Mouse (Mus musculus) liver, postnatal 0 days (tissue): ENCODE data around the gene Ankrd63. TPM values are rescaled to one million over a fixed set of nuclear protein-coding genes. Genes with fewer than 3 reads are reported as not detected.

ENCODE experiments used
- ATAC-seq: fragments of 200-750 bp; cut with Nextera tagmentation; 2 replicates; pipeline ENCODE4 v1.8.0; 2017; ENCODE audit warnings: mild to moderate bottlenecking, moderate library complexity
- DNase-seq: peaks from one replicate; pipeline ENCODE4 v3.0.0-alpha.2; 2016
- H3K27ac ChIP-seq: fragments of 300-500 bp; sonication (generic); 2 replicates; pipeline ENCODE4 v1.5.1; 2014; ENCODE audit warnings: antibody characterized with exemption, moderate library complexity, mild to moderate bottlenecking, low read depth
- H3K27me3 ChIP-seq: fragments of 300-500 bp; sonication (generic); 2 replicates; pipeline ENCODE4 v1.6.1; 2014; ENCODE audit warnings: low read length, control low read depth, mixed read lengths; ENCODE audit not compliant: insufficient read depth
- H3K36me3 ChIP-seq: fragments of 300-500 bp; sonication (generic); replicated peaks from 2 replicates; pipeline ENCODE4 v1.6.1; 2014; ENCODE audit warnings: mild to moderate bottlenecking, control low read depth, low read length, moderate library complexity, mixed read lengths; ENCODE audit not compliant: insufficient read depth
- H3K4me1 ChIP-seq: fragments of 300-500 bp; sonication (generic); 2 replicates; pipeline ENCODE4 v1.6.1; 2014; ENCODE audit warnings: antibody characterized with exemption, mild to moderate bottlenecking, control low read depth; ENCODE audit not compliant: insufficient read depth
- H3K4me2 ChIP-seq: fragments of 300-500 bp; sonication (generic); 2 replicates; pipeline ENCODE4 v1.6.1; 2014; ENCODE audit warnings: low read depth, mild to moderate bottlenecking, low read length, moderate library complexity, mixed read lengths
- H3K4me3 ChIP-seq: fragments of 300-500 bp; sonication (generic); 2 replicates; pipeline ENCODE4 v1.5.1; 2014; ENCODE audit warnings: low read depth, low read length
- H3K9ac ChIP-seq: fragments of 300-500 bp; sonication (generic); replicated peaks from 2 replicates; pipeline ENCODE4 v1.6.1; 2014; ENCODE audit warnings: mild to moderate bottlenecking, moderate library complexity
- H3K9me3 ChIP-seq: fragments of 300-500 bp; sonication (generic); 2 replicates; pipeline ENCODE4 v1.6.1; 2016; ENCODE audit warnings: mild to moderate bottlenecking, control low read depth, low read length, mixed read lengths
- CTCF ChIP-seq: sonication (generic); IDR thresholded peaks from 2 replicates; pipeline ENCODE4 v1.5.1; 2016; ENCODE audit warnings: antibody characterized with exemption, low read depth
- EP300 ChIP-seq: IDR thresholded peaks from 2 replicates; pipeline ENCODE4 v1.6.1; 2016; ENCODE audit warnings: antibody characterized with exemption, low read depth, mild to moderate bottlenecking
- WGBS: fragments of 180-500 bp; shearing (Covaris S2); extraction: QIAGEN DNeasy Blood & Tissue Kit; methylation state at CpG from one replicate; pipeline ENCODE4 v1.1.7; 2014; ENCODE audit not compliant: insufficient replicate concordance; 5-methylcytosine and 5-hydroxymethylcytosine counted together
- polyA plus RNA-seq: library from polyadenylated mRNA; unstranded; fragments of >200 nt; fragmentation: Nextera tagmentation; extraction: Ambion mirVana; gene quantifications from 2 replicates; pipeline ENCODE4 v1.2.1, GENCODE M21; 2015

The Ankrd63 gene
- polyA plus RNA-seq, 1 experiment from 2014 or later, result 0.02 TPM

DNA sequence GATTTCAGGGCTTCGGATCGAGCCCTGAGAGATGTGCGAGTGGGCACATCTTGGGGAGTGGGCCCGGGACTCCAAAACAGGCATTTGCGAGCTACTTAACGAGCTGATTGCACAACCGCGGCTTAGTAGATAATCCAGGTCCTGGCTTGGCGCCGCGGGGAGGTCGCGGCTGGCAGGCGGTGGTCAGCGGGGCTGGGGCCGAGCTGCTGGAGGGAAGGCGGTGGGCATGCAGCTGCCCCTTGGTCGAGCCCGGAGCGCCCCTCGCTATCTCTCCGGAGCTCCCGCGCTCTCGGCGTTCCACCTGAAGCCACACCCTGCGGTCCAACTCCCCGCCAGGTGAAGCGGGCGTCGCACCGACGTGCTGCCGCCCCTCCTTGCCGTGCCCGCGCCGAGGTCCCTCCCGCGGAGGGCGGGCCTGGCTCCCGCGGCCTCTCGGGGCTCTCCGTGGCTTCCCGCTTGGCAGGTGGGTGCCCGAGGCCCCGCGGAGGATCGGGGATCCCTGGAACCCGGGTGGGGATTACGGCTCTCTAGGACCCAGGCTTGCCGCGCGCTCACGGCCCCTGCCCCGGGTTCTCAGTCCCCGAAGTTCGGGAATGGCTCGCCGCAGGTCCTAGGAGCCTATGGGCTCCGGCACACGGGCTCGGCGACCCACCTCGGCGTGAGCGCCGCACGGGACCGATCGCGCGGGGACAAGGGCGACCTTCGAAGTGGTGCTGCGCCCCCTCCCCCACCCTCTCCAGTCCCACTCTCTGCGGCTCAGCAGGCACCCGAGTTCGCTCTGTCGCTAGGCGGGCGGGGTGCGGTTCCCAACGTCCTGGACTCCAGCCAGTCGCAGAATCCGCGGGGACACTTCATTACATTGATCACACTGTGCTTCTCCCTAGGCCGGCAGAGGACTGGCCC is 26.7 kb downstream of the Ankrd63 start:
- Histone ChIP-seq H3K36me3 (no peaks in the 10 kb centered on the region), H3K9ac (peak overlapping the region; percentile 57), H3K4me3 (peak overlapping the region; percentile 56), H3K4me1 (peaks cover 13% of the 10 kb centered on the region), H3K9me3 (no peaks in the 10 kb centered on the region), H3K27me3 (peaks cover 52% of the 10 kb centered on the region), H3K4me2 (peak overlapping the region; percentile 90), H3K27ac (no peak overlapping the region)
- TF ChIP-seq EP300 (no peak), CTCF (no peak)
- ATAC-seq (peak; percentile 57), DNase-seq (peak; percentile 46)
- WGBS, result 2% methylated on average over 80 of the region's 89 CpGs

DNA sequence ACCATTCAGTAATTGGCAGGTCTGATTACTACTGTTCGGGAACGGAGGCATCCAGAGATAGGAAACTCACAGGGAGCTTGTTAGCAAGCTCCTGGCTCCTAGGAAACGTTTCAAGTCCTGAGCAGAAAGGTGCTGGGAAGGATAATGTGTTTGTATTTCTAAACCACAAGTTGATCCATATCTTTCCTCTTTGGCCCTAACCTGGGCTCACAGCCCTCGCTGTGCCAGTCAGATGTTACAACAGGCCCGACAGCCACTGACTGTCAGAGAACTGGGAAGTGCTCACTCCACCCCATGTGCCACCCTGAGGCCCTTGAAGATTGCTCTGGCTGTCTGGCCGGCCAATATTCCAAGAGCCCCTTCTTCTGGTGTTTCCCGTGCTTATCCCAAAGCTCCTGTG is 29.3 kb downstream of the Ankrd63 start:
- H3K4me2 ChIP-seq, result no peak overlapping the region
- H3K4me1 ChIP-seq, result peaks cover 13% of the 10 kb centered on the region
- no peak for DNase-seq
- H3K36me3 ChIP-seq, result no peaks in the 10 kb centered on the region
- no peak overlapping the region for H3K27ac ChIP-seq
- H3K27me3 ChIP-seq, result peaks cover 52% of the 10 kb centered on the region
- no peak overlapping the region for H3K9ac ChIP-seq
- no peak for ATAC-seq
- TF ChIP-seq EP300 (no peak), CTCF (no peak)
- no peak overlapping the region for H3K4me3 ChIP-seq
- WGBS, result 26% methylated on average over 7 of the region's 7 CpGs
- no peaks in the 10 kb centered on the region for H3K9me3 ChIP-seq

DNA sequence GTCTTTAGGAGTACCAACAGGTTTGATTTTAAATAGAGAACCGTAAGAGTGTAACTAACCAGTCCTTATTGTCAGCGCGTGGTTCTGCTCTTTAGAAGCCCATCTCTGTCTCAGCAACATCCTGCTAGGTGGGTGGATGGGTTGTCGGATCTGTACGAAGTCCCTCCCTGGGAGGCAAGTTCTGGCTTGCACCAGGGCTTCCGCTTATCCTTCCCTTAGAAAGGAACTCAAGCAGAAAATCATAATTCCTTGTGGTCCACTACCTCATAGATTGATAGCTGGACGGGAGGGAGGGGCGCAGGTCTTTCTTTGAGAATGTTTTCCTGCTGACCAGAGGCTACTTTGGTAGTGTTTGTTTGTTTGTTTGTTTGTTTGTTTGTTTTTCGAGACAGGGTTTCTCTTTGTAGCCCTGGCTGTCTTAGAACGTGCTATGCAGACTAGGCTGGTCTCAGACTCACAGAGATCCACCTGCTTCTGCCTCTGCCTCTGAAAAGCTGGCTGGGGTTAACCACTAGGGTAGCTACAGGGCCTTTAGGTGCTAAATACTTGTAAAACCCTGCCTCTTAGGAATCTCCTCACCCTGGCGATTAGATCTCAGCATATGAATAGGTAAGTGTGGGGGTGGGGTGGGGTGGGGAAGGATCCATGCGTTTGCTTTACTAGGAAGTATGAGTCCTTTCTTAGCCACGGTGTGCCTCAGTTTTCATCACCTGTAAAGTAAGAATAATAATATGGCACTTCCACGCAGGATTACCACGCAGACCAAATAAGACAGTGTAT is 29.9 kb downstream of the Ankrd63 start:
- no peak overlapping the region for H3K9ac ChIP-seq
- H3K4me2 ChIP-seq, result no peak overlapping the region
- TF ChIP-seq CTCF (no peak), EP300 (no peak)
- peaks cover 13% of the 10 kb centered on the region for H3K4me1 ChIP-seq
- H3K27ac ChIP-seq, result no peak overlapping the region
- ATAC-seq, result no peak
- no peaks in the 10 kb centered on the region for H3K9me3 ChIP-seq
- 42% methylated on average over 15 of the region's 15 CpGs for WGBS
- H3K36me3 ChIP-seq, result no peaks in the 10 kb centered on the region
- no peak for DNase-seq
- H3K27me3 ChIP-seq, result peaks cover 50% of the 10 kb centered on the region
- H3K4me3 ChIP-seq, result no peak overlapping the region

DNA sequence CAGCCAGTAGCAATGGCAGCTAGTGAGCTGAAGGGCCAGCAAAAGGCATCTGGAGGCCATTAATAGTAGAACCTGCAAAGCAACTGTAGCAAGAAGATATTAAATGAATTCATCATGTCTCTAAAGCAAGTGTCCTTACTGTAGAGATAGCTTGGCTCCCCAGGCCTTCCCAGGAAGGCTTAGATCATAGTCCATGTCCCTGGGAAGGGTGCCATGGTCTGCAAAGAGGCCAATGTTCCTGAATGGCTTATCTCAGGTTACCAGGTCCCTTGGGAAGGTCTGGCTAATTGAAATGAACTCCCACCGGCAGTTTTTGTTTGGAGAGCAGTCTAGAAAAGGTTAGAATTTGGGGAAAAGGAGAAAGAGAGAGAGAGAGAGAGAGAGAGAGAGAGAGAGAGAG is 32.0 kb downstream of the Ankrd63 start:
- H3K9ac ChIP-seq, result no peak overlapping the region
- no peak overlapping the region for H3K4me3 ChIP-seq
- H3K27me3 ChIP-seq, result peaks cover 30% of the 10 kb centered on the region
- no peak overlapping the region for H3K27ac ChIP-seq
- H3K4me2 ChIP-seq, result no peak overlapping the region
- H3K36me3 ChIP-seq, result no peaks in the 10 kb centered on the region
- ATAC-seq (no peak), DNase-seq (no peak)
- no peaks in the 10 kb centered on the region for H3K9me3 ChIP-seq
- no peak for TF ChIP-seq CTCF
- TF ChIP-seq EP300, result no peak
- peaks cover 2% of the 10 kb centered on the region; the same call in 1 of the 2 replicates for H3K4me1 ChIP-seq
- WGBS, result 70% methylated on average over 1 of the region's 1 CpGs

DNA sequence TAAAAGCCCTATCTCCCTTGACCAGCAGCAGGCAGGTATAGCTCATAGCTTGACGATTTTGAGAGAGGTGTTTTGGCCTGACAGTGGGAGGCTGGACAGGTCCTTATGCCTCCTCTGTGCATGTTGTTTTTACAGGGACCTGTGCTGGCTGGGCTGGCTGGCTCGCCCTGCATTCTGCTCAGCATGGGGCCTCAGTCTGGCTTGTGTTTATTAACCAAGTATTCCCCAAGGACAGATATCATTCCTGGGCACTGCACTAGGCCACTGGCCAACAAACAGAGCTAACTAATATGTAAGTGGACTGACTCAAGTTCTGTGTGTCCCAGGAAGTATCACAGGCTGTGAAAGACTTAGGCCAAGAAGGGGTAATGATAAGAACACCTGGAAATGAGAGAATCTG is 34.0 kb downstream of the Ankrd63 start:
- no peaks in the 10 kb centered on the region for H3K36me3 ChIP-seq
- TF ChIP-seq EP300 (no peak), CTCF (no peak)
- 54% methylated on average over 2 of the region's 2 CpGs for WGBS
- H3K9ac ChIP-seq, result no peak overlapping the region
- ATAC-seq (no peak), DNase-seq (no peak)
- H3K9me3 ChIP-seq, result no peaks in the 10 kb centered on the region
- H3K4me1 ChIP-seq, result peaks cover 4% of the 10 kb centered on the region; the same call in 1 of the 2 replicates
- H3K27me3 ChIP-seq, result peaks cover 13% of the 10 kb centered on the region; the same call in 1 of the 2 replicates
- H3K4me3 ChIP-seq, result no peak overlapping the region
- H3K4me2 ChIP-seq, result no peak overlapping the region
- no peak overlapping the region for H3K27ac ChIP-seq

DNA sequence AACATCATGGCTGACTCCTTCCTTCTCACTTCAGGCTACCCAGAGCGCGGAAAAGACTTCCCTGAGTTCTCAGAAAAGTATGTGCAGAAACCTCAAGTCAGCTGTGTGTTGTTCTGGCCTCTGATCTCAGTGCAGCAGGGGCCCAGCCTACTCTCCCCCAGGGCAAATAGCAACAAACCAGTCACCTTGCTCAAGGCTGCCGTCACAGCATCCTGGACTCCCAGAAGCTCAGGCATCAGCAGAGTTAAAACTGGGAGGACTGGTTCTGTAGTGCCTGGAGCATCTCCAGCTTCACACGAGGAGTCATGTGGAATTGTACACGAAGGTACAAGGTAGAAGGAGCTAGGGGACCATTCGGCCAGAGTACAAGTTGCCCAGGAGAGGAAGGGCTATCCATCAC is 34.5 kb downstream of the Ankrd63 start:
- H3K27me3 ChIP-seq, result peaks cover 8% of the 10 kb centered on the region; the same call in 1 of the 2 replicates
- peaks cover 6% of the 10 kb centered on the region; the same call in 1 of the 2 replicates for H3K4me1 ChIP-seq
- H3K27ac ChIP-seq, result no peak overlapping the region
- ATAC-seq, result no peak
- DNase-seq, result no peak
- TF ChIP-seq CTCF, result no peak
- no peak for TF ChIP-seq EP300
- no peak overlapping the region for H3K4me2 ChIP-seq
- WGBS, result 73% methylated on average over 6 of the region's 6 CpGs
- H3K4me3 ChIP-seq, result no peak overlapping the region
- no peak overlapping the region for H3K9ac ChIP-seq
- no peaks in the 10 kb centered on the region for H3K36me3 ChIP-seq
- H3K9me3 ChIP-seq, result no peaks in the 10 kb centered on the region
